Mouse (Mus musculus): Measurements from ENCODE around the gene Qars. TPM values are rescaled to one million over a fixed set of nuclear protein-coding genes. Genes with fewer than 3 reads are reported as not detected.
A peak's percentile ranks its signal among the peaks of the same experiment; 100 is the strongest.

Gene Qars
- total and polyA plus RNA-seq, 2 experiments from 2014 or later, result 55.1 to 155 TPM

GRCm38 (mm10) chr9:108492043-108492750, 15.3 kb upstream of the Qars start:
- Histone ChIP-seq H3K9ac (peak overlapping the region; percentile 25; the same call in 1 of the 2 replicates), H3K36me3 (ENCODE audit: insufficient read depth) (peaks cover 50% of the 10 kb centered on the region), H3K27me3 (ENCODE audit: insufficient read depth, low read length) (no peaks in the 10 kb centered on the region), H3K27ac (ENCODE audit: low read depth, low read length) (no peak overlapping the region), H3K4me2 (ENCODE audit: low read depth) (peak overlapping the region; percentile 79; the same call in 1 of the 2 replicates), H3K9me3 (ENCODE audit: low read length) (no peaks in the 10 kb centered on the region), H3K4me1 (ENCODE audit: insufficient read depth) (0 out of 2 replicates have a peak, but pooled peaks cover 5% of the 10 kb centered on the region), H3K4me3 (ENCODE audit: low read depth, low read length) (0 out of 2 replicates have a peak overlapping the region, but pooled peaks have one; percentile 98)
- WGBS, result 82% methylated on average over 16 of the region's 16 CpGs
- no peak for TF ChIP-seq CTCF (IDR thresholded peaks at IDR 0.05; ENCODE audit: low read depth)
- ATAC-seq (no peak), DNase-seq (no peak)

GRCm38 (mm10) chr9:108493246-108493645, 14.3 kb upstream of the Qars start:
- Histone ChIP-seq H3K9me3 (ENCODE audit: low read length) (no peaks in the 10 kb centered on the region), H3K4me2 (ENCODE audit: low read depth) (no peak overlapping the region), H3K27ac (ENCODE audit: low read depth, low read length) (no peak overlapping the region), H3K9ac (no peak overlapping the region), H3K4me1 (ENCODE audit: insufficient read depth) (0 out of 2 replicates have a peak, but pooled peaks cover 5% of the 10 kb centered on the region), H3K36me3 (ENCODE audit: insufficient read depth) (peaks cover 60% of the 10 kb centered on the region), H3K27me3 (ENCODE audit: insufficient read depth, low read length) (no peaks in the 10 kb centered on the region), H3K4me3 (ENCODE audit: low read depth, low read length) (no peak overlapping the region)
- 96% methylated on average over 8 of the region's 8 CpGs for WGBS
- DNase-seq (no peak), ATAC-seq (no peak)
- TF ChIP-seq CTCF (IDR thresholded peaks at IDR 0.05; ENCODE audit: low read depth), result no peak

- Histone ChIP-seq H3K4me3 (ENCODE audit: low read depth, low read length) (no peak overlapping the region), H3K36me3 (ENCODE audit: insufficient read depth) (peaks cover 71% of the 10 kb centered on the region), H3K4me1 (ENCODE audit: insufficient read depth) (0 out of 2 replicates have a peak, but pooled peaks cover 5% of the 10 kb centered on the region), H3K9ac (no peak overlapping the region), H3K27me3 (ENCODE audit: insufficient read depth, low read length) (no peaks in the 10 kb centered on the region), H3K27ac (ENCODE audit: low read depth, low read length) (no peak overlapping the region), H3K9me3 (ENCODE audit: low read length) (no peaks in the 10 kb centered on the region), H3K4me2 (ENCODE audit: low read depth) (no peak overlapping the region)
- DNase-seq, result no peak
- no peak for ATAC-seq
- TF ChIP-seq CTCF (IDR thresholded peaks at IDR 0.05; ENCODE audit: low read depth), result no peak
- WGBS, result 94% methylated on average over 19 of the region's 19 CpGs
These were observed 13.2 kb upstream of the Qars start for GRCm38 (mm10) chr9:108494146-108494825.

GRCm38 (mm10) chr9:108494905-108495304, 12.6 kb upstream of the Qars start:
- 81% methylated on average over 10 of the region's 10 CpGs for WGBS
- DNase-seq (no peak), ATAC-seq (no peak)
- Histone ChIP-seq H3K27ac (ENCODE audit: low read depth, low read length) (no peak overlapping the region), H3K27me3 (ENCODE audit: insufficient read depth, low read length) (no peaks in the 10 kb centered on the region), H3K4me2 (ENCODE audit: low read depth) (no peak overlapping the region), H3K9ac (no peak overlapping the region), H3K4me3 (ENCODE audit: low read depth, low read length) (no peak overlapping the region), H3K9me3 (ENCODE audit: low read length) (no peaks in the 10 kb centered on the region), H3K4me1 (ENCODE audit: insufficient read depth) (0 out of 2 replicates have a peak, but pooled peaks cover 4% of the 10 kb centered on the region), H3K36me3 (ENCODE audit: insufficient read depth) (peaks cover 77% of the 10 kb centered on the region)
- no peak for TF ChIP-seq CTCF (IDR thresholded peaks at IDR 0.05; ENCODE audit: low read depth)

- ATAC-seq, result no peak
These were observed 8.3 kb upstream of the Qars start for GRCm38 (mm10) chr9:108499231-108499630.

GRCm38 (mm10) chr9:108499943-108500342, 7.6 kb upstream of the Qars start:
- ATAC-seq (no peak), DNase-seq (no peak)
- Histone ChIP-seq H3K27ac (ENCODE audit: low read depth, low read length) (no peak overlapping the region), H3K9ac (no peak overlapping the region), H3K4me2 (ENCODE audit: low read depth) (no peak overlapping the region), H3K36me3 (ENCODE audit: insufficient read depth) (peaks cover 77% of the 10 kb centered on the region), H3K4me3 (ENCODE audit: low read depth, low read length) (no peak overlapping the region), H3K4me1 (ENCODE audit: insufficient read depth) (no peaks in the 10 kb centered on the region), H3K27me3 (ENCODE audit: insufficient read depth, low read length) (no peaks in the 10 kb centered on the region), H3K9me3 (ENCODE audit: low read length) (no peaks in the 10 kb centered on the region)
- TF ChIP-seq CTCF (IDR thresholded peaks at IDR 0.05; ENCODE audit: low read depth), result no peak
- WGBS, result 94% methylated on average over 15 of the region's 15 CpGs

More at GRCm38 (mm10) chr9:108499231-108499630, 8.3 kb upstream of the Qars start:
- WGBS, result 93% methylated on average over 7 of the region's 7 CpGs
- Histone ChIP-seq H3K27me3 (ENCODE audit: insufficient read depth, low read length) (no peaks in the 10 kb centered on the region), H3K9ac (no peak overlapping the region), H3K27ac (ENCODE audit: low read depth, low read length) (no peak overlapping the region), H3K4me2 (ENCODE audit: low read depth) (no peak overlapping the region), H3K36me3 (ENCODE audit: insufficient read depth) (peaks cover 84% of the 10 kb centered on the region), H3K9me3 (ENCODE audit: low read length) (no peaks in the 10 kb centered on the region), H3K4me3 (ENCODE audit: low read depth, low read length) (no peak overlapping the region), H3K4me1 (ENCODE audit: insufficient read depth) (no peaks in the 10 kb centered on the region)
- no peak for DNase-seq
- no peak for TF ChIP-seq CTCF (IDR thresholded peaks at IDR 0.05; ENCODE audit: low read depth)

- H3K27ac ChIP-seq (ENCODE audit: low read depth, low read length), result peak overlapping the region; percentile 57; the same call in 1 of the 2 replicates
- peaks cover 27% of the 10 kb centered on the region for H3K36me3 ChIP-seq (ENCODE audit: insufficient read depth)
- no peak overlapping the region for H3K4me3 ChIP-seq (ENCODE audit: low read depth, low read length)
- 89% methylated on average over 7 of the region's 7 CpGs for WGBS
- peak overlapping the region; percentile 68 for H3K4me2 ChIP-seq (ENCODE audit: low read depth)
- no peak overlapping the region for H3K9ac ChIP-seq
- H3K9me3 ChIP-seq (ENCODE audit: low read length), result no peaks in the 10 kb centered on the region
- no peak for DNase-seq
- TF ChIP-seq CTCF (IDR thresholded peaks at IDR 0.05; ENCODE audit: low read depth), result no peak
- ATAC-seq, result no peak
- H3K27me3 ChIP-seq (ENCODE audit: insufficient read depth, low read length), result no peaks in the 10 kb centered on the region
- H3K4me1 ChIP-seq (ENCODE audit: insufficient read depth), result peaks cover 15% of the 10 kb centered on the region
These were observed 605 bp upstream of the Qars start for GRCm38 (mm10) chr9:108506901-108507300.
